Mouse (Mus musculus) myocyte (in vitro differentiated cells): ENCODE results near the gene Afdn.

Source experiments
- CEBPB ChIP-seq: IDR thresholded peaks from 2 replicates; pipeline ENCODE4 v1.6.1; 2011; ENCODE audit warnings: mild to moderate bottlenecking, moderate library complexity; ENCODE audit not compliant: poor library complexity, insufficient read depth, severe bottlenecking
- MAX ChIP-seq: IDR thresholded peaks from one replicate; pipeline ENCODE4 v1.6.1; 2011; ENCODE audit warnings: low read depth, mild to moderate bottlenecking, control low read depth
- POLR2A ChIP-seq: IDR thresholded peaks from one replicate; pipeline ENCODE4 v1.6.1; 2011; ENCODE audit warnings: low read depth, mild to moderate bottlenecking, control low read depth, moderate library complexity; ENCODE audit not compliant: insufficient read length
- POLR2AphosphoS2 ChIP-seq: IDR thresholded peaks from one replicate; pipeline ENCODE4 v1.6.1; 2011; ENCODE audit warnings: low read depth, control low read depth; ENCODE audit not compliant: insufficient read length
- USF1 ChIP-seq: IDR thresholded peaks from one replicate; pipeline ENCODE4 v1.6.1; 2011; ENCODE audit warnings: low read depth, mild to moderate bottlenecking, control low read depth, moderate library complexity

GRCm38 (mm10) chr17:13725004-13725550 lies 35.3 kb upstream of the Afdn start:
- TF ChIP-seq POLR2A (no peak), POLR2AphosphoS2 (no peak), CEBPB (no peak), USF1 (no peak), MAX (no peak)
